Mouse (Mus musculus) fibroblast of lung, adult 2 months (primary cell): ENCODE measurements at regions not wholly inside any gene's neighbourhood (a gene's known extent, or its start where the extent isn't known, plus 50 kb on each side); places are given as distances from the start of the nearest gene placed in this dataset.

Experiments
- DNase-seq: peaks from one replicate; pipeline ENCODE4 v3.0.0-alpha.2; 2011; ENCODE audit warnings: low read depth

DNA sequence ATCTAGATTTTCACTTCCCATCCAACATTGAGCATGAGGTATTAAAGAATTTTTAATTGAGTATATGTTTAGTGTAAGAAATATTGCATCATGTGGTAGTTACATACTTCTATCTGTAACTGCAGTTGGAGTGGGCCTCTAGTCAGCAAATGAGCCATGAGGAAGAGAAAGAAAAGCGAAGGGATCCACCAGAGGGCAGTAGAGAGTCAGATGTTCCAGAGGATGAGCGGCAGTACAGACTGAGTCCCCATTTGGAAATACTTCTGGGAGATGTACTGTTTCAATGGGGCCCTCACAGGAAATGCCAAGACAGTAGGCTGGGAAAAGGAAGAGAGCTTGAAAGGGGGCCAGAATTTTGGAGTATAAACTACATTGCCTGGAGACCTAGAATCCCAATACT, 221.2 kb downstream of the Myh15 start:
- DNase-seq, result peak; percentile 27

GRCm38 (mm10) chr16:49288096-49288714, 230.9 kb downstream of the Myh15 start:
- no peak for DNase-seq

GRCm38 (mm10) chr16:49289200-49290079, 232.2 kb downstream of the Myh15 start:
- DNase-seq, result peak; percentile 85

GRCm38 (mm10) chr16:49303612-49304307, 246.5 kb downstream of the Myh15 start:
- no peak for DNase-seq

GRCm38 (mm10) chr16:49304354-49304753, 247.1 kb downstream of the Myh15 start:
- no peak for DNase-seq

DNA sequence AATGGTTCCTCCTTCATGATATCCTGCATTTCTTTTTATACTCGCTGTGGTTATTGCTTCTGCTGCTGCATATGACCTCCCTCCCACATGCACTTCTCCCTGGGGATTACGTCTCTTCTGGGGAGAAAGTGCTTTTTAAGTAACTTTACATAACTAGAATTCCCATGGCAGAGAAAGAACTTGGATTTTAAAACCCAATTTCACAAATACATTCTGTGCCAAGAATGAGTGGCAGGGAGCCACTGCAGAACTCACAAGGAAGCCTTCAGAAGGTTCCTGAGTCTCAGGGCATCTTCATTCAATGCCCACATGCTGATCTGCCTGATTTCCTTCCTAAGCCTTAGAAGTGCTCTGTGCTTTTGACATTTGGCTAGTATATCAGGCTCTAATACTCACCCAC, 259.8 kb downstream of the Myh15 start:
- peak; percentile 23 for DNase-seq

- DNase-seq, result no peak
These were observed 261.9 kb downstream of the Myh15 start for GRCm38 (mm10) chr16:49319047-49319678.

- DNase-seq, result no peak
These were observed 262.5 kb downstream of the Myh15 start for GRCm38 (mm10) chr16:49319774-49320173.

- DNase-seq, result peak; percentile 19
These were observed 264.7 kb downstream of the Myh15 start for GRCm38 (mm10) chr16:49321951-49322350.

DNA sequence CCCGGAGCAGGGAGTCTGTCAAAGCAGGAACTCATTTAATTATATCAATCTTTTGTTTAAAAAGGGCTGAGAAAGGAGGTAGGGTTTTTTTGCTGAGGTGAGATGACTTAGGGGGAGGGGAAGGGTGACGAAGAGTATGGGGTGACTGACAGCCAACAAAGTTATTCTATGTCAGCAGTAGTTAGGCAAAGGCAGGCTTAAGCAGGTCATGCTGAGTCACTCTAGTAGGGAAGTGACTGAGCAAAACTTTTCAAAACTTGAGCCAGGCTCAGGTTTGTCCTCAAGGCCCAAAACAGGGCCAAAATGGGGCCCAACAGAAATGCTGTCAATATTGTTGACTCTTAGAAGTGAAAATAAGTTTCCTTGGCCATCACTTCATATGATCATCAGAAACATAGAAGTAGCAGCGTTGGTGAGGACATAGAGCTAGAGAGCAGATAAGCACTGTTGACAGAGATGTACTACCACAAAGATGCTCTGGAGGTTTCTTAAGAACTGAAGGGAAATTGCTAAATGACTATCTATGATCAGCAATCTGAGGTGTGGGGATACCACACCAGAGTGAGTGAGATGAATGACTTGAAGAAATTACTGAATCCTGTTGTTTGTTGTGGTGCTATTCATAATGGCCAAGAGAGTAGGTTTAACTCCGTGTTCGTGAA, 273.6 kb downstream of the Myh15 start:
- DNase-seq, result no peak

- DNase-seq, result peak; percentile 93
These were observed 274.9 kb downstream of the Myh15 start for GRCm38 (mm10) chr16:49332107-49332722.

GRCm38 (mm10) chr16:49335916-49336315, 278.6 kb downstream of the Myh15 start:
- no peak for DNase-seq

DNA sequence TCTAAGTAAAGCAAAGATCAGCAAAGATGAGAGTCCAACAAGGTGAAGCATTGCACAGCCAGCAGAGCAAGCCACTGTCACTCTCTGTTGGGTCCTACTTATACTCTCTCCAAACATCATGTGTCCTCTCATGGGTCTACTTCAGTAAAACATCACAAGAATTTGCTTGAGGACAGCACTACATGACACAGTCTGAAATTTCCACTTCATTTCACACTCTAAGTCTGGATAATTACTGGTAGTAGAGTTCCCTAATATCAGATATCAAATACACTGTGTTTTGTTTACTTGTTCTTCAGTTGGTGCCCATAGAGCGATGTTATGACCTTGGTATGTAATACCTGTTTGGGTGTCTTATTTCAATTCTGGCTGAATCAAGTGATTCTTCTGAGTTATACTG, 280.7 kb downstream of the Myh15 start:
- DNase-seq, result no peak

GRCm38 (mm10) chr16:49358404-49358803, 301.1 kb downstream of the Myh15 start:
- DNase-seq, result no peak

- DNase-seq, result no peak
These were observed 304.4 kb downstream of the Myh15 start for GRCm38 (mm10) chr16:49361731-49362130.

GRCm38 (mm10) chr16:49369450-49369849, 312.2 kb downstream of the Myh15 start:
- peak; percentile 13 for DNase-seq

DNA sequence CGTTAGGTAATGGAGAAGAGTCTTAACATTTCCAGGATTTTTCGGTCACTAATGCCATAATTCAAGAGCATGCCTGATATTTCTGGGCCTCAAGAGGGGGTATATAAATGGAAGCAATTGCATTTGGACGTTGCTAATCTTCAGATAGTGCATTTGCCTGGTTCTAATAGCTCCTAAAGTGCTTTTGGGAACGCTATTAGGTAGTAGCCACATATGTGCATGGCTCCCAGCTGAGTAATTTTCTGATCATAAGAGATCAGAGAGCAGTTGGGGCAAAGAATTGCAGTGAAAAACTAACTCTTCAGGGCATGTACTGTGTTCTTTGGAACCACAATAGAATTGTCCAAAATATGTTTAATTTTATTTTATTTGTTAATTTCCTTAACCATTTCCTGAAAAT, 317.8 kb downstream of the Myh15 start:
- no peak for DNase-seq

GRCm38 (mm10) chr16:49378917-49379473, 320.0 kb upstream of the Ift57 start:
- no peak for DNase-seq

DNA sequence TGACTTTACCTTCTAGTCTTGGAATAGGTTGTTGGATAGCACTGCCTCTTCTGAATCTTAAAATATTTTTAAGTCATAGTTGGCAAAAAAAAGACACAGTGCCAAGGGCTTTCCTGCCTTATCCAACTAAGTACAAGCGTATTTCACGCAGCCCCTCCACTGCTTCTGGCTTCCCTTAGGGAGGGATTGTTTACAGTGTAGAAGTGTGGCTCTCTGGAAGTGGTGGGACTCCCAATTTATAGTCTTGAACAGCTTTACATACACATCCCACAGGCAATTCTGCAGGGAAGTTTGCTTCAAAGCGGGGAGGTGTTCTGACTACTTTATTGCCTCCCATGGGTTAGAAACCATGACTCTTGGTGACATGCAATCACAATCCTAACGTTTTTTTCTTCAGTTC, 310.9 kb upstream of the Ift57 start:
- no peak for DNase-seq

DNA sequence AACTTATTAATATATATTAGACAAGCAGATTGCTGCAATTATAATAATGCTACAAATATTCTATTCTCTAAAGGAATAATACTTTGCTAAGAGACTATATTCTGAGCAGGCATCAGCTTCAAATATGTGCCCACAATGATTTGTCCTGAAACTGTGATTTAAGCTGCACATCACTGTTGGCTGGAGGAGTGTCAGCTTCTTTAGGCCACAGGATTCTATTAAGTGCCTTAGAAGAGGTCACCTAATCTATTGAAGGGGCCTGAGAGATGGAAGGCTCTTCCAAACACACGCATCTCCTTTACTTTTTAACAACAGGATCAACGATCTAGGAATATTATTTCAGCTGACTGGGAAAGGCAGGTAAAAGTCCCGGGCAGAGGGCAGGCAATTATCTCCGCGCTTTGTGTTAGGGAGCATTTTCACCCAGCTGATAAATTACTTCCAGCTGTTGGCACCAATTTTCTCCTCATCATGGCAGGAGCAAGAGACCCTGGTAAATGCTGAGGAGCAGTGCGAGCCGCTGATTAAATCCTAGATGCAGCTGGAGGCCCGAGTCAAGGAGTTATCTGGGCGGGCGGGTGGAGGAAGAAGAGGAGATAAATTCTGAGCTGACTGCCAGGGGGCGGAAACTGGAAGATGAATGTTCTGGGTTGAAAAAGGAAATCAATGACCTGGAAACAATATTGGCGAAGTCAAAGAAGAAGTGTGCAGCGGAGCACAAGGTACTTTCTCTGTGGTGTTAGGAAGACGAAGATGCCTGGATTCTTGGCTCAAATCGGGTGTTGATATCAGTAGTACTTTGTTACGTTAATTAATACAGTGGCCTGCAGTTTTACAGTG, 290.9 kb upstream of the Ift57 start:
- DNase-seq, result no peak
